Mouse (Mus musculus) kidney, postnatal 0 days (tissue): ENCODE results near the gene Taldo1. TPM values are rescaled to one million over a fixed set of nuclear protein-coding genes. Genes with fewer than 3 reads are reported as not detected.
A peak's percentile ranks its signal among the peaks of the same experiment; 100 is the strongest.
"Not testable (repeated sequence)": the region's sequence is repeated elsewhere in the genome, so short reads cannot be mapped to it uniquely, and the experiment has no call there.

ENCODE experiments used
- ATAC-seq: fragments of 200-750 bp; cut with Nextera tagmentation; replicated peaks from 2 replicates; pipeline ENCODE4 v1.8.0; 2017; ENCODE audit warnings: low read depth, moderate number of reproducible peaks, moderate TSS enrichment, moderate library complexity; ENCODE audit not compliant: low FRiP score
- DNase-seq: peaks from one replicate; pipeline ENCODE4 v3.0.0-alpha.2; 2016; ENCODE audit warnings: low spot score
- H3K27ac ChIP-seq: fragments of 300-500 bp; sonication (generic); 2 replicates; pipeline ENCODE4 v1.5.1; 2014; ENCODE audit warnings: mild to moderate bottlenecking
- H3K27me3 ChIP-seq: fragments of 300-500 bp; sonication (generic); 2 replicates; pipeline ENCODE4 v1.6.1; 2014; ENCODE audit warnings: low read length, mixed read lengths; ENCODE audit not compliant: insufficient read depth
- H3K36me3 ChIP-seq: fragments of 300-500 bp; sonication (generic); 2 replicates; pipeline ENCODE4 v1.6.1; 2014; ENCODE audit warnings: low read length, mixed read lengths; ENCODE audit not compliant: insufficient read depth
- H3K4me1 ChIP-seq: fragments of 300-500 bp; sonication (generic); replicated peaks from 2 replicates; pipeline ENCODE4 v1.6.1; 2014; ENCODE audit warnings: antibody characterized with exemption, low read length, mixed read lengths; ENCODE audit not compliant: insufficient read depth
- H3K4me2 ChIP-seq: fragments of 300-500 bp; sonication (generic); 2 replicates; pipeline ENCODE4 v1.6.1; 2014; ENCODE audit warnings: mild to moderate bottlenecking, low read length, moderate library complexity, mixed read lengths
- H3K4me3 ChIP-seq: fragments of 300-500 bp; sonication (generic); replicated peaks from 2 replicates; pipeline ENCODE4 v1.5.1; 2014; ENCODE audit warnings: low read depth, low read length
- H3K9ac ChIP-seq: fragments of 300-500 bp; sonication (generic); 2 replicates; pipeline ENCODE4 v1.6.1; 2014; ENCODE audit warnings: low read depth, low read length
- H3K9me3 ChIP-seq: fragments of 300-500 bp; sonication (generic); replicated peaks from 2 replicates; pipeline ENCODE4 v1.6.1; 2016; ENCODE audit warnings: low read length, inconsistent platforms, mixed read lengths
- CTCF ChIP-seq: IDR thresholded peaks from 2 replicates; pipeline ENCODE4 v1.5.1; 2016; ENCODE audit warnings: antibody characterized with exemption, low read depth, mild to moderate bottlenecking, moderate library complexity
- WGBS: fragments of 180-500 bp; shearing (Covaris S2); extraction: QIAGEN DNeasy Blood & Tissue Kit; methylation state at CpG from one replicate; pipeline ENCODE4 v1.1.7; 2014; 5-methylcytosine and 5-hydroxymethylcytosine counted together
- polyA plus RNA-seq: library from polyadenylated mRNA; unstranded; fragments of >200 nt; fragmentation: Nextera tagmentation; extraction: Ambion mirVana; gene quantifications from 2 replicates; pipeline ENCODE4 v1.2.1, GENCODE M21; 2015

Gene Taldo1
- polyA plus RNA-seq, 1 experiment from 2014 or later = 420 TPM

- WGBS = 83% methylated on average over 7 of the region's 7 CpGs
- no peak for DNase-seq
- no peak overlapping the region for H3K27ac ChIP-seq
Measured at GRCm38 (mm10) chr7:141394158-141394557, 2.2 kb downstream of the Taldo1 start.

GRCm38 (mm10) chr7:141394771-141395170, 2.8 kb downstream of the Taldo1 start:
- no peak overlapping the region for H3K9ac ChIP-seq
- H3K27ac ChIP-seq = no peak overlapping the region
- H3K9me3 ChIP-seq = no peaks in the 10 kb centered on the region
- no peak overlapping the region for H3K4me2 ChIP-seq
- H3K4me3 ChIP-seq = no peak overlapping the region
- WGBS = 28% methylated on average over 6 of the region's 6 CpGs
- no peak for ATAC-seq
- H3K27me3 ChIP-seq = no peaks in the 10 kb centered on the region
- H3K4me1 ChIP-seq = peaks cover 6% of the 10 kb centered on the region
- peak; percentile 92 for TF ChIP-seq CTCF
- peaks cover 7% of the 10 kb centered on the region; the same call in 1 of the 2 replicates for H3K36me3 ChIP-seq
- peak; percentile 80 for DNase-seq

More at GRCm38 (mm10) chr7:141394158-141394557, 2.2 kb downstream of the Taldo1 start:
- Histone ChIP-seq H3K4me2 (no peak overlapping the region), H3K4me3 (no peak overlapping the region), H3K9ac (no peak overlapping the region), H3K27me3 (no peaks in the 10 kb centered on the region), H3K36me3 (peaks cover 5% of the 10 kb centered on the region; the same call in 1 of the 2 replicates), H3K4me1 (peaks cover 6% of the 10 kb centered on the region), H3K9me3 (no peaks in the 10 kb centered on the region)
- no peak for ATAC-seq
- no peak for TF ChIP-seq CTCF

- ATAC-seq (no peak), DNase-seq (no peak)
- no peaks in the 10 kb centered on the region for H3K27me3 ChIP-seq
- TF ChIP-seq CTCF = no peak
- peaks cover 13% of the 10 kb centered on the region for H3K36me3 ChIP-seq
- no peaks in the 10 kb centered on the region for H3K9me3 ChIP-seq
- no peak overlapping the region for H3K4me3 ChIP-seq
- H3K4me2 ChIP-seq = no peak overlapping the region
- no peak overlapping the region for H3K27ac ChIP-seq
- H3K9ac ChIP-seq = no peak overlapping the region
- H3K4me1 ChIP-seq = peaks cover 6% of the 10 kb centered on the region
- WGBS = 71% methylated on average over 1 of the region's 1 CpGs
Measured at GRCm38 (mm10) chr7:141395348-141395747, 3.3 kb downstream of the Taldo1 start.

- Histone ChIP-seq H3K36me3 (peaks cover 36% of the 10 kb centered on the region), H3K27me3 (no peaks in the 10 kb centered on the region), H3K4me2 (no peak overlapping the region), H3K4me1 (no peaks in the 10 kb centered on the region), H3K9ac (no peak overlapping the region), H3K4me3 (no peak overlapping the region), H3K27ac (no peak overlapping the region), H3K9me3 (no peaks in the 10 kb centered on the region)
- ATAC-seq (peak; percentile 69), DNase-seq (peak; percentile 86)
- peak; percentile 90 for TF ChIP-seq CTCF
- WGBS = 38% methylated on average over 5 of the region's 5 CpGs
Measured at GRCm38 (mm10) chr7:141403305-141403704, 11.3 kb downstream of the Taldo1 start.

GRCm38 (mm10) chr7:141405466-141405865, 13.5 kb downstream of the Taldo1 start:
- Histone ChIP-seq H3K4me3 (no peak overlapping the region), H3K27ac (no peak overlapping the region), H3K9me3 (no peaks in the 10 kb centered on the region), H3K9ac (no peak overlapping the region), H3K4me2 (no peak overlapping the region), H3K27me3 (no peaks in the 10 kb centered on the region), H3K36me3 (peaks cover 40% of the 10 kb centered on the region), H3K4me1 (no peaks in the 10 kb centered on the region)
- ATAC-seq (no peak), DNase-seq (no peak)
- WGBS = 77% methylated on average over 4 of the region's 4 CpGs
- no peak for TF ChIP-seq CTCF

- over 99% methylated on average over 7 of the region's 7 CpGs for WGBS
- not testable (repeated sequence) for H3K27ac ChIP-seq, ATAC-seq, H3K4me3 ChIP-seq, H3K4me2 ChIP-seq, DNase-seq, H3K4me1 ChIP-seq, H3K9ac ChIP-seq, H3K27me3 ChIP-seq, H3K9me3 ChIP-seq
- H3K36me3 ChIP-seq = peaks cover 27% of the 10 kb centered on the region; the same call in 1 of the 2 replicates
Measured at GRCm38 (mm10) chr7:141407670-141408069, 15.7 kb downstream of the Taldo1 start.

- H3K27ac ChIP-seq = no peak overlapping the region
- DNase-seq (peak; percentile 92), ATAC-seq (peak; percentile 37)
- TF ChIP-seq CTCF = peak; percentile 89
- 12% methylated on average over 11 of the region's 11 CpGs for WGBS
- H3K4me3 ChIP-seq = no peak overlapping the region
- peaks cover 27% of the 10 kb centered on the region; the same call in 1 of the 2 replicates for H3K36me3 ChIP-seq
- no peak overlapping the region for H3K9ac ChIP-seq
- no peaks in the 10 kb centered on the region for H3K9me3 ChIP-seq
- peaks cover 5% of the 10 kb centered on the region; the same call in 1 of the 2 replicates for H3K4me1 ChIP-seq
- no peaks in the 10 kb centered on the region for H3K27me3 ChIP-seq
- no peak overlapping the region for H3K4me2 ChIP-seq
Measured at GRCm38 (mm10) chr7:141408833-141409232, 16.8 kb downstream of the Taldo1 start.
